Mouse (Mus musculus): ENCODE measurements around the gene Macrod2.

Gene Macrod2

GRCm38 (mm10) chr2:141962868-141963267, 1567.8 kb downstream of the Macrod2 start:
- no peak for DNase-seq (ENCODE audit: low read depth, low spot score)

- DNase-seq (ENCODE audit: low read depth, low spot score), result no peak
These were observed 1588.7 kb downstream of the Macrod2 start for GRCm38 (mm10) chr2:141983664-141984395.

GRCm38 (mm10) chr2:141998901-141999300, 1603.8 kb downstream of the Macrod2 start:
- DNase-seq (ENCODE audit: low read depth, low spot score), result no peak

- no peak for DNase-seq (ENCODE audit: low read depth, low spot score)
These were observed 1629.5 kb downstream of the Macrod2 start for GRCm38 (mm10) chr2:142024534-142025155.

GRCm38 (mm10) chr2:142026721-142027120, 1631.6 kb downstream of the Macrod2 start:
- no peak for DNase-seq (ENCODE audit: low read depth, low spot score)

- no peak for DNase-seq (ENCODE audit: low read depth, low spot score)
These were observed 1635.9 kb downstream of the Macrod2 start for GRCm38 (mm10) chr2:142030756-142031646.

- no peak for DNase-seq (ENCODE audit: low read depth, low spot score)
These were observed 1660.5 kb downstream of the Macrod2 start for GRCm38 (mm10) chr2:142055576-142055975.

GRCm38 (mm10) chr2:142057889-142058750, 1663.0 kb downstream of the Macrod2 start:
- DNase-seq (ENCODE audit: low read depth, low spot score), result peak; percentile 32

- DNase-seq (ENCODE audit: low read depth, low spot score), result no peak
These were observed 1663.6 kb downstream of the Macrod2 start for GRCm38 (mm10) chr2:142058751-142059090.

- no peak for DNase-seq (ENCODE audit: low read depth, low spot score)
These were observed 1713.8 kb downstream of the Macrod2 start for GRCm38 (mm10) chr2:142108947-142109346.

- no peak for DNase-seq (ENCODE audit: low read depth, low spot score)
These were observed 1721.5 kb downstream of the Macrod2 start for GRCm38 (mm10) chr2:142116623-142117022.

GRCm38 (mm10) chr2:142128109-142128508, 1733.0 kb downstream of the Macrod2 start:
- no peak for DNase-seq (ENCODE audit: low read depth, low spot score)

GRCm38 (mm10) chr2:142129166-142129565, 1734.1 kb downstream of the Macrod2 start:
- DNase-seq (ENCODE audit: low read depth, low spot score), result no peak

- DNase-seq (ENCODE audit: low read depth, low spot score), result no peak
These were observed 1754.2 kb downstream of the Macrod2 start for GRCm38 (mm10) chr2:142149310-142149709.

- no peak for DNase-seq (ENCODE audit: low read depth, low spot score)
These were observed 1768.6 kb downstream of the Macrod2 start for GRCm38 (mm10) chr2:142163506-142164275.

- no peak for DNase-seq (ENCODE audit: low read depth, low spot score)
These were observed 1774.5 kb downstream of the Macrod2 start for GRCm38 (mm10) chr2:142169649-142170048.

- no peak for DNase-seq (ENCODE audit: low read depth, low spot score)
These were observed 1777.6 kb downstream of the Macrod2 start for GRCm38 (mm10) chr2:142172706-142173105.

GRCm38 (mm10) chr2:142174039-142174438, 1778.9 kb downstream of the Macrod2 start:
- no peak for DNase-seq (ENCODE audit: low read depth, low spot score)

- DNase-seq (ENCODE audit: low read depth, low spot score), result no peak
These were observed 1791.8 kb downstream of the Macrod2 start for GRCm38 (mm10) chr2:142186922-142187321.

GRCm38 (mm10) chr2:142187428-142187827, 1792.3 kb downstream of the Macrod2 start:
- DNase-seq (ENCODE audit: low read depth, low spot score), result no peak

GRCm38 (mm10) chr2:142217371-142217770, 1822.3 kb downstream of the Macrod2 start:
- DNase-seq (ENCODE audit: low read depth, low spot score), result no peak

Data from embryo, embryonic 11.5 days (tissue).